Mouse (Mus musculus): ENCODE measurements at regions not wholly inside any gene's neighbourhood (a gene's known extent, or its start where the extent isn't known, plus 50 kb on each side); places are given as distances from the start of the nearest gene placed in this dataset.

GRCm38 (mm10) chr3:62976906-62977305 lies 264.4 kb upstream of the Mme start:
- no peak for TF ChIP-seq POLR2A (IDR thresholded peaks at IDR 0.05; ENCODE audit: borderline replicate concordance, extremely low read depth, low read depth, low read length)
- TF ChIP-seq CTCF (IDR thresholded peaks at IDR 0.05; ENCODE audit: insufficient read depth, low read length), result no peak

Measured in lung, adult 2 months (tissue).